Mouse (Mus musculus) fat pad, adult 2 months (tissue): ENCODE data around the gene Sacm1l.

Experiments used
- DNase-seq: peaks from one replicate; pipeline ENCODE4 v3.0.0-alpha.2; 2011; ENCODE audit warnings: low read depth, low spot score; ENCODE audit errors: extremely low read depth

Sacm1l gene

DNA sequence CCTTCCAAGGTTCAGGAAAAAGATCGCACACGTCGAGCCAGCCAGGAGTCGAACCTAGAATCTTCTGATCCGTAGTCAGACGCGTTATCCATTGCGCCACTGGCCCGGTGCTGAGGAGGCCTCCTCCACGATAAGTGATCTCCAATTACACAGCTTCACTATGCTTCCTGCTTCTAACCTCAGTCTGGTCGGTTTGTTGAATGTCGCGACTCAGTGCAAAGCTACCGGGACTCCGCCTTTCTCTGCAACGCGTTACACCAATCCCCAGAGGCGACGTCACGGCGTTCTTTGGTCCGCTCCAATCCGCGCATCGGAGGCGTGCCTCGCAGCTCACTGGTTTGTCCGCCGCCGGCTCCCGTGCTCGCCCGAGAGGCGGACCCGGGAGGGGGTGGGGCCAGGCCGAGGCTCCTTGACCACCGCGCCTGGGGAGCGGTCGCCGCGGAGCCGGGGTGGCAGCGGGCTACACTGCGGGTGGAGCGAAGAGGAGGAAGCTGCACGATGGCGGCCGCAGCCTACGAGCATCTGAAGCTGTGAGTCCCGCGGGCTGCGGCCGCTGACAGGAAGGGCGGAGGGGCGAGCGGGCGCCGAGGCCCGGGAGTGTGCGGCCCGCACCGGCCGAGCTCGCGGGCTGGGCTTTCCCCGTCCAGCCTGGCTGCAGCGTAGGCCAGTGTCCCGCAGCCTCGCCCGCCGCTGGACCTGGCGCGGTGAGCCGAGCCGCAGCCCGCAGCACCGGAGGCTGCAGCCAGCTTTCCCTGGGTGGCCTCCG lies at the start of gene Sacm1l:
TSS of gene Sacm1l (plus strand) at position 368 of the 766 bp plus-strand sequence.
- DNase-seq: peak; percentile 95

- no peak for DNase-seq
Observed at GRCm38 (mm10) chr9:123479876-123480252, 49.7 kb upstream of the Sacm1l start.

DNA sequence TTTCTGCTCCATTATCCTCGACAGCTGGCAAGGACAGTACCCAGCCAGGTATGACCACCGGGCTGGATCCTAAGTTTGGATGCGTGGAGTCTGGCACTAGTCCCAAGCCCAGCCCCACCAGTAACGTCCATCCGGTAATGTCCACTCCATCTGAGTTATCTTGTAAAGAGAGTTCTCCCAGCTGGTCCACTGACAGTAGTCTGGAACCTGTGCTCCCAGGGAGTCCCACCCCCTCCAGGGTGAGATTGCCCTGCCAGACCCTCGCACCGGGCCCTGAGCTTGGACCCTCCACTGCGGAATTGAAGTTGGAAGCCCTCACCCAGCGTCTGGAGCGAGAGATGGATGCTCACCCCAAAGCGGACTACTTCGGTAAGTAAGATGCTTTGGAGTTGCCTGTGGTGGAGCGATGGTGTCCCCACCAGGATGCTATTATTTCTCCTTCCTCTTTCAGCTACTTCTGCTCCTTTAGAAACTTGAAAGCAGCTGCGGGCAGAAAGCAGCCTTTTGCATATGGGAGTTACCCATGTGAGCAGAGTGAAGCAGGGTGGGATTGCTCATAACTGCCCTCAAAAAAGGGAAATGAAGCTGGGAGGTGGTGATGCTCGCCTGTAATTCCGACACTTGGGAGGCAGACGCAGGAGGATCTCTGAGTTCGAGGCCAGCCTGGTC lies 49.2 kb upstream of the Sacm1l start:
- no peak for DNase-seq

GRCm38 (mm10) chr9:123481136-123481535 lies 48.4 kb upstream of the Sacm1l start:
- DNase-seq: no peak

DNA sequence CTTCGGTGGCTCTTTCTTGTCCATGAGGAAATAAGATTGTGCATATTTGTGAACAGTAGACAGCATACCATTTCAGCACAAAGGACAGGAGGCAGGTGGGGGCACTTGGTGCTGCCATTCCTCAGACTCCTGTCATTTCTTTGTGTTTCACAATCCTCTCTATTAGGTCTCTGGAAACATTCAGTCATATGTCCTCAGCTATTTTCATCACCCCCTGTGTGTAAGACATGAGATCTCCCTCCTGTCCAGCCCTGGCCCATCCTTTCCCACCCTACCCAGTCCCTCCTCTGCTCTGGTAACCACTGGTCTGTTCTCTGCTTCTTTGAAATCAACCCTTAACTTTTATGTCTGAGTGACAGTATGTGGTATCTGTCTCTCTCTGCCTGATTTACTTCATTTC lies 46.0 kb upstream of the Sacm1l start:
- DNase-seq: no peak

GRCm38 (mm10) chr9:123484830-123485229 lies 44.7 kb upstream of the Sacm1l start:
- DNase-seq: no peak

DNA sequence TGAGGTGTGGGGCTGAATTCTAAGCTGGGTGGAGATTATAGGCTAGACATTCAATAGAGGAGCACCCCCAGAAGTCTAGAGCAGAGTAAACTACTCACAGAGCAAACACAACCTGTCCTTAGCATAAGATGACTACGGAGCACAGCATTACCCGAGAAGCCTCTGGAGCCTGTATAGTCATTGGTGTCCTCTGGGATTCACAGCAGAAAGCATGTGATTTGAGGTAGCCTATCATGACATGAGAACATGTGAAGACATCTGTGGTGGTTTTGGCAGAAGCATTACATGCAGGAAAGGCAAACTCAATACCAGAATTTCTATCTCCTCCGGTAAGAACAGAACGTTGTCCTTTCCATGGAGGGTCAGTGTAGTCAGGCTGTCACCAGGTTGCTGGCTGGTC lies 44.0 kb upstream of the Sacm1l start:
- DNase-seq: no peak

GRCm38 (mm10) chr9:123486635-123487034 lies 42.9 kb upstream of the Sacm1l start:
- DNase-seq: no peak

DNA sequence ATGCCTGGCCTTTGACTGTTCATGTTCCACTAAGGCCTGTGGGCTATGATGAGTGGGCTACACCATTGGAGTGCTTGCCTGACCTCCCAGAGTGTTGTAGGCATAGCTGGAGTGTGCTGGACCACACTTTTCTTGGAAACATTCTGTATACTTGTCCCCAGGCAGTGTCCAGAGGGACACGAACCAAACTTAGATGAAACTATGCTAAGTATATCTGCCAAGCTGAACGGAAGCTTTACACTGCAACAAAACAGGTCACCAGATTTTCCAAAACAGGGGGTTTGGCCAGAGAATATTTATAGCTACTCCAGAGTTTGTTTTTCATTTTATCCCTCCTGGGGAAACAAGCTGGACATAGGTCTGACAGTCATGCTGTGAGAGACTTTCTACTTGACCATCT lies 40.5 kb upstream of the Sacm1l start:
- no peak for DNase-seq

DNA sequence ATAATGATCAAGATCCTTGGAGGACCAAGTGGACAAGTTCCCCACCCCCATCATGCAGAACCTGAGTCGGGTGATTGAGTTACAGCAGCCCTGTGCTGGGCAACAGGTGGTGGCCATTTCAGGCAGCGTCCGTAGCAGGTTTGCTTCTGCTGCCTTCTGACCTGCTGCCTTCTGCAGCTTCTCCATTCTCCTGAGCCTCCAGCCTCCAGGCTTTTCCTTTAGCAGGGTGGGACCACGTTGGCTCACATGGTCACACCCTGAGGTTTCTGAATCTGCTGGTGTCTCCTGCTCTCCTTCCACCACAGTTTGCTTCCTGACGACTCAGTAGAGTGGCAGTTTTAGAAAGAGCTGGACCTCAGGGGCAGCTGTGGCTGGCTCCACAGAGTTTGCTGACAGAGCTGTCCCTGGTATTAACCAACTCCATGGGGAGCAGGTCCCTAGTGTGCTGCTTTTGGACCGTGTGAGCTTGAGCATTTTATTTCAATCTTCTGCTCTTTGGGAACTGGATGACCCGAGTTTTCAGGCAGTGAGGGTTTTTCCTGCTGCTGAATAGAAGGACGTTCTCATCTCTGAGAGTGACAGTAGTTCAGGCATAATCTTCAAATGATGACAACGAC lies 39.7 kb upstream of the Sacm1l start:
- no peak for DNase-seq

DNA sequence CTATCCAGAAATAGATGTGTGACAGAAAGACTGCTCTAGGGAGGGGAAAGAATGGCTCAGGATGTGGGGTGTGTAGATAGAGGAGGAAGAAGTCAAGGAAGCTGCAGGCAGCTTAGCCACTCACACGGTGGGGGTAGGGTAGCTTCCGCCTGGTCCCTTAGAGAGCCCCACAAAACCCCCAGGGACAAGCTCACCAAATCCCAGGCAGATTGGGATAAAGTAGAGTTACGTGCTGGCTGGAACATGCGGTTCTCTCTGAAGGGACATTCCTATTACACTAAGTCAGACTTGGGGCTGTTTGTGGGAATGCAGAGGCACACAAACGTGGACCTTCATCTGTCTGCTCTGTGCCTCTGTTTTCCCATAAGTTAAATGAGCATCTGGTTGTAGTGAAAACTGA lies 38.6 kb upstream of the Sacm1l start:
- DNase-seq: no peak

- DNase-seq: no peak
Observed at GRCm38 (mm10) chr9:123491917-123492585, 37.5 kb upstream of the Sacm1l start.

DNA sequence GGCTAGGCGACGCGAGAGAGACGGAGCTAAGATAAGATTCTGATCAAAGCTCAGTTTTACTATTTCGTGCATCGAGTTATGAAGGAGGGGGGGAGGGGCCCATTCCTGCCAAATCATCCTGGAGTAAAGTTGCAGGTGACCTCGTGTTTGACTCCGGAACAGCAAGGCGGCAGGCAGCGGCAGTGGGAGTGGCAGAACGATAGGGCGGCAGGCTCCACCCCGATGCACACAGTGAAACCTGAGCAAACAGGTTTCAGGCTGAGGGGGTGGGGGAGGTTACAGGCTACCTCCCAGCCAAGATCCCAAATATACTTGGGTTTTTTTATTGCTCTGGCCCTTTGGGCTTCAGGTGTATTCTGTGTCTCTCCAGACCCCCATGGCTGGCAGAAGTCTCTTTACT lies 32.9 kb upstream of the Sacm1l start:
- DNase-seq: no peak

DNA sequence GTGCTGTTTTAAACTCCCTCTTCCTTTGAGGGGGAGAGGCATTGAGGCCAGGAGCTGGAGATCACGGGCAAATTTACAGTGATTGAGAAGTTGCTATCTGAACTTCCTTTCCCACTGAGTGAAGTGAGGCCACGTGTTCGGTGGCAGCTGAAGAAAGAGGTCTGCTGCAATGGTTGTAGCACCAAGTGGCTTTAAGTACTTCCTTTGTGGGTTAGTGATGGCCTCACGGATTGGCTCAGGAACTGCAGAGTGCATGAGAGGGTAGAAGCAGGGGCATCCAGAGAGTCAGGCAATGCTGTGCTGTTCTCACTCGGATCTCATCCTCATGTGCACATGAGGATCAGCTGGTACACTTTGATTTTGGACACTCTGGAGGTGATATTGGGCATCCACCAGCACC lies 31.7 kb upstream of the Sacm1l start:
- no peak for DNase-seq

DNA sequence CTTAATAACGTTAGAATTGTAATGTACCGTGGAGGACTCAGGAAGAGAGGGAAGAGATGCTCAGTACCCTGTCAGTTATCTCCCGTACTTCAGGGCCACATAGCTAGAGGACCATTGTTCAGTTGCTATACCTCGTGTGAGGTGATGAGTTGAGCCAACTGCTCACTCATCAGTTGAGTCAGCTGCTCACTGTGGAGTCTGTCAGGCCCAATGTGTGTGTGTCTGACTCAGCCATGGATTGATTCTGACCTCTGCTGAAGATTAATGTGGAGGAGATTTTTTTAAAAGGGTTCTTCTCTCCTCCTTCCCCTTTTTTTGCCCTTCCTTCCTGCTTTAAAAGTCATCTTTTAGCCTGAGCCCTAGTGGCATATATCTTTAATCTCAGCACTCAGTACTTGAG lies 29.1 kb upstream of the Sacm1l start:
- DNase-seq: no peak

- DNase-seq: no peak
Observed at GRCm38 (mm10) chr9:123503171-123503834, 26.3 kb upstream of the Sacm1l start.

- DNase-seq: peak; percentile 33
Observed at GRCm38 (mm10) chr9:123504325-123504724, 25.2 kb upstream of the Sacm1l start.

DNA sequence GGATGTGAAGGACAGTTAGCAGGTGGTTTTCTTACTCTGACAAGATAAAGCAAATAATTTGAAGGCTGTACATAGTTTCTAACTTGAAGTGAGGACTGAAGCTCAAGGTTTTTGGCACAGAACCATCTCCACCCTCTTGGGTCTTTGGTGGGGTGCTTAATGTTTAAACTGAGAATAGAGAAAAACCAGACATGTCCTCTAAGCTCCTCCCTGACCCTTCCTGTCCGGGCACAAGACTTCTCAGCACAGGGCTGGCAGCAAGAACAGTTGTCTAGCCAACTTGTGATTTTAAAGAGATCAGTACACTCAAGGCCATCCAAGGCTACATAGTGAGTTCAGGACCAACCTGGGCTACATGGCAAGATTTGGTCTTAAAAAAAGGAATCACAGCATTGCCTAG lies 24.0 kb upstream of the Sacm1l start:
- DNase-seq: no peak

GRCm38 (mm10) chr9:123506270-123507146 lies 23.1 kb upstream of the Sacm1l start:
- no peak for DNase-seq

DNA sequence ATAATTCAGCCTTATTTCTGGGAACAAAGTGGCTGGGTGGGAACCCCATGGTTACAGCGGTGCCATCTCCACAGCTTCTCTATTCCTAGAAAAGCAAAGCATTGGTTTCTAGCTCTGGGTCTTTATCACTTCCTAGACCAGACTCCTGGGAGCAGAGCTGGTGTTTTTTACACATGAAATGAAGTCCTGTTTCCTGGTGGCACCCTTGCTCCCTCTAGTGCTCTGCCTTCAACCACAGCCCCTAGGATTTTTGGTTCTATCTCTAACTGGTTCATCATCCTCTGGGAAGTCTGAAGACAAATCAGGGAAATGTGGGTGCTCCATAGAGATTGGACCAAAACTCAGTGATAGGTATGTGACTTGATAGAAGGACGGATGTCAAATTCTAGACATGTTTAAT lies 22.2 kb upstream of the Sacm1l start:
- DNase-seq: no peak
